Mouse (Mus musculus) myocyte (in vitro differentiated cells): ENCODE measurements at regions not wholly inside any gene's neighbourhood (a gene's known extent, or its start where the extent isn't known, plus 50 kb on each side); places are given as distances from the start of the nearest gene placed in this dataset.

Experiments
- H3K27me3 ChIP-seq: one replicate; pipeline ENCODE4 v1.6.1; 2011; ENCODE audit not compliant: control insufficient read depth, insufficient read depth, insufficient read length
- H3K36me3 ChIP-seq: one replicate; pipeline ENCODE4 v1.6.1; 2011; ENCODE audit not compliant: control insufficient read depth, insufficient read depth
- H3K4me2 ChIP-seq: one replicate; pipeline ENCODE4 v1.6.1; 2011; ENCODE audit warnings: low read depth, control low read depth
- H3K4me3 ChIP-seq: one replicate; pipeline ENCODE4 v1.5.1; 2011; ENCODE audit warnings: mild to moderate bottlenecking, control low read depth, moderate library complexity
- H3K79me2 ChIP-seq: one replicate; pipeline ENCODE4 v1.6.1; 2011; ENCODE audit not compliant: control insufficient read depth, insufficient read depth
- H3ac ChIP-seq: one replicate; pipeline ENCODE4 v1.6.1; 2011; ENCODE audit not compliant: control insufficient read depth, insufficient read length
- CEBPB ChIP-seq: IDR thresholded peaks from 2 replicates; pipeline ENCODE4 v1.6.1; 2011; ENCODE audit warnings: mild to moderate bottlenecking, moderate library complexity; ENCODE audit not compliant: poor library complexity, insufficient read depth, severe bottlenecking
- E2F4 ChIP-seq: IDR thresholded peaks from one replicate; pipeline ENCODE4 v1.6.1; 2011; ENCODE audit warnings: mild to moderate bottlenecking, control low read depth, moderate library complexity; ENCODE audit not compliant: insufficient read depth
- MAX ChIP-seq: IDR thresholded peaks from one replicate; pipeline ENCODE4 v1.6.1; 2011; ENCODE audit warnings: low read depth, mild to moderate bottlenecking, control low read depth
- MYOD1 ChIP-seq, 3 experiments: IDR thresholded peaks; one replicate each; pipeline ENCODE4 v1.6.1; 2011; ENCODE audit warnings: control low read depth in 2 of 3, low read depth in 2 of 3, mild to moderate bottlenecking in 2 of 3, moderate library complexity in 1 of 3; ENCODE audit not compliant: insufficient read length in 2 of 3, control insufficient read depth in 1 of 3
- MYOG ChIP-seq, 3 experiments: IDR thresholded peaks; one replicate each; pipeline ENCODE4 v1.6.1; 2011; ENCODE audit warnings: control low read depth in 2 of 3, low read depth in 2 of 3, mild to moderate bottlenecking in 2 of 3; ENCODE audit not compliant: insufficient read length in 2 of 3, control insufficient read depth in 1 of 3, insufficient read depth in 1 of 3
- POLR2A ChIP-seq: IDR thresholded peaks from one replicate; pipeline ENCODE4 v1.6.1; 2011; ENCODE audit warnings: low read depth, mild to moderate bottlenecking, control low read depth, moderate library complexity; ENCODE audit not compliant: insufficient read length
- POLR2AphosphoS2 ChIP-seq: IDR thresholded peaks from one replicate; pipeline ENCODE4 v1.6.1; 2011; ENCODE audit warnings: low read depth, control low read depth; ENCODE audit not compliant: insufficient read length
- REST ChIP-seq: IDR thresholded peaks from one replicate; pipeline ENCODE4 v1.6.1; 2011; ENCODE audit warnings: mild to moderate bottlenecking, control low read depth, moderate library complexity; ENCODE audit not compliant: insufficient read depth, insufficient read length
- SRF ChIP-seq: IDR thresholded peaks from one replicate; pipeline ENCODE4 v1.6.1; 2011; ENCODE audit warnings: low read depth; ENCODE audit not compliant: control insufficient read depth, insufficient read length
- TCF12 ChIP-seq: IDR thresholded peaks from one replicate; pipeline ENCODE4 v1.6.1; 2011; ENCODE audit warnings: mild to moderate bottlenecking, control low read depth; ENCODE audit not compliant: poor library complexity, insufficient read depth, severe bottlenecking
- TCF3 ChIP-seq: IDR thresholded peaks from one replicate; pipeline ENCODE4 v1.6.1; 2011; ENCODE audit warnings: low read depth, control low read depth; ENCODE audit not compliant: insufficient read length
- USF1 ChIP-seq: IDR thresholded peaks from one replicate; pipeline ENCODE4 v1.6.1; 2011; ENCODE audit warnings: low read depth, mild to moderate bottlenecking, control low read depth, moderate library complexity

- Histone ChIP-seq H3K79me2 (no peaks in the 10 kb centered on the region), H3K27me3 (no peaks in the 10 kb centered on the region), H3K4me3 (no peak overlapping the region), H3K4me2 (no peak overlapping the region), H3ac (no peak overlapping the region), H3K36me3 (no peaks in the 10 kb centered on the region)
- TF ChIP-seq POLR2A (no peak), POLR2AphosphoS2 (no peak), TCF3 (no peak), MYOG (IDR thresholded peaks at IDR 0.05; ENCODE audit: control insufficient read depth in 1 of 3, insufficient read depth in 1 of 3, insufficient read length in 2 of 3, low read depth in 2 of 3) (no peak), MYOD1 (IDR thresholded peaks at IDR 0.05; ENCODE audit: control insufficient read depth in 1 of 3, insufficient read length in 2 of 3, low read depth in 2 of 3) (no peak), SRF (no peak)
Observed at GRCm38 (mm10) chr13:44404010-44404575, 325.2 kb upstream of the Jarid2 start.

- H3K36me3 ChIP-seq: no peaks in the 10 kb centered on the region
- no peaks in the 10 kb centered on the region for H3K79me2 ChIP-seq
- no peak overlapping the region for H3K4me2 ChIP-seq
- no peaks in the 10 kb centered on the region for H3K27me3 ChIP-seq
- H3ac ChIP-seq: no peak overlapping the region
- TF ChIP-seq POLR2A (no peak), MAX (no peak)
- no peak overlapping the region for H3K4me3 ChIP-seq
Observed at GRCm38 (mm10) chr13:44407307-44407706, 322.0 kb upstream of the Jarid2 start.

GRCm38 (mm10) chr13:44408619-44408959 is 320.7 kb upstream of the Jarid2 start:
- TF ChIP-seq REST (no peak), POLR2AphosphoS2 (no peak), MYOD1 (IDR thresholded peaks at IDR 0.05; ENCODE audit: control insufficient read depth in 1 of 3, insufficient read length in 2 of 3, low read depth in 2 of 3) (no peak), CEBPB (no peak)
- Histone ChIP-seq H3K27me3 (no peaks in the 10 kb centered on the region), H3K36me3 (no peaks in the 10 kb centered on the region), H3K4me3 (no peak overlapping the region), H3K4me2 (no peak overlapping the region), H3K79me2 (no peaks in the 10 kb centered on the region), H3ac (no peak overlapping the region)

GRCm38 (mm10) chr13:44408960-44409719 is 320.1 kb upstream of the Jarid2 start:
- no peaks in the 10 kb centered on the region for H3K36me3 ChIP-seq
- no peak overlapping the region for H3K4me3 ChIP-seq
- TF ChIP-seq MYOD1 (IDR thresholded peaks at IDR 0.05; ENCODE audit: control insufficient read depth in 1 of 3, insufficient read length in 2 of 3, low read depth in 2 of 3) (no peak), USF1 (no peak), SRF (no peak), MYOG (IDR thresholded peaks at IDR 0.05; ENCODE audit: control insufficient read depth in 1 of 3, insufficient read depth in 1 of 3, insufficient read length in 2 of 3, low read depth in 2 of 3) (peak in 1 of 3 experiments; percentile 33)
- no peaks in the 10 kb centered on the region for H3K27me3 ChIP-seq
- no peak overlapping the region for H3ac ChIP-seq
- H3K79me2 ChIP-seq: no peaks in the 10 kb centered on the region
- H3K4me2 ChIP-seq: peak overlapping the region; percentile 18

GRCm38 (mm10) chr13:44409720-44410047 is 319.6 kb upstream of the Jarid2 start:
- Histone ChIP-seq H3K4me3 (no peak overlapping the region), H3ac (no peak overlapping the region), H3K27me3 (no peaks in the 10 kb centered on the region), H3K4me2 (peak overlapping the region; percentile 6), H3K79me2 (no peaks in the 10 kb centered on the region), H3K36me3 (no peaks in the 10 kb centered on the region)
- peak in 1 of 3 experiments; percentile 58 for TF ChIP-seq MYOG (IDR thresholded peaks at IDR 0.05; ENCODE audit: control insufficient read depth in 1 of 3, insufficient read depth in 1 of 3, insufficient read length in 2 of 3, low read depth in 2 of 3)
- TF ChIP-seq TCF3: no peak
- TF ChIP-seq MYOD1 (IDR thresholded peaks at IDR 0.05; ENCODE audit: control insufficient read depth in 1 of 3, insufficient read length in 2 of 3, low read depth in 2 of 3): peak in 2 of 3 experiments; percentile 51 to 70
- no peak for TF ChIP-seq POLR2A

- Histone ChIP-seq H3K36me3 (no peaks in the 10 kb centered on the region), H3K4me3 (no peak overlapping the region), H3K79me2 (no peaks in the 10 kb centered on the region), H3K4me2 (no peak overlapping the region), H3K27me3 (no peaks in the 10 kb centered on the region), H3ac (no peak overlapping the region)
- no peak for TF ChIP-seq TCF12
- TF ChIP-seq E2F4: no peak
- no peak for TF ChIP-seq REST
- no peak for TF ChIP-seq MAX
Observed at GRCm38 (mm10) chr13:44411781-44412496, 317.3 kb upstream of the Jarid2 start.
